Mouse (Mus musculus) frontal cortex, postnatal 14 days (tissue): ENCODE measurements around the gene Klhl10.

Experiments
- DNase-seq, 2 experiments: peaks; one replicate each; pipeline ENCODE4 v3.0.0; 2022; ENCODE audit warnings: low spot score in 2 of 2

Gene Klhl10

DNA sequence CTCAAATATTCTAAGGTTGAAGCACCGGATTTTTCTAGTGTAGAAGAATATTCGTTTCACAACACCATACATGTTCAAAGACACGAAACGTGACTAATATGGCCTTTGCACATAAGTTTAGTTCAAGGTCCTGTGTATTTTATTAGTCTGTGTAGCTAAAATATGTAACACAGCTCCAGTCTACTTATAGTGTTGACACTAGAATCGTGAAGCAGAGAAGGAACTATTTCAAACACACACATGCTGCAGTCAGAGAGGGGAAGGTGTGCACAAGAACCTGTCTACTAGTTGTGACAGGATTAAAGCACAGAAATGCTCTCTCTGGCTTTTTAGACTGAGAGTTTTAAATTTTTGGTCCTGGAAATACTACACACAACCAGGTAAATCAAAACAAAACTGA is 16.0 kb downstream of the Klhl10 start:
- no peak for DNase-seq

DNA sequence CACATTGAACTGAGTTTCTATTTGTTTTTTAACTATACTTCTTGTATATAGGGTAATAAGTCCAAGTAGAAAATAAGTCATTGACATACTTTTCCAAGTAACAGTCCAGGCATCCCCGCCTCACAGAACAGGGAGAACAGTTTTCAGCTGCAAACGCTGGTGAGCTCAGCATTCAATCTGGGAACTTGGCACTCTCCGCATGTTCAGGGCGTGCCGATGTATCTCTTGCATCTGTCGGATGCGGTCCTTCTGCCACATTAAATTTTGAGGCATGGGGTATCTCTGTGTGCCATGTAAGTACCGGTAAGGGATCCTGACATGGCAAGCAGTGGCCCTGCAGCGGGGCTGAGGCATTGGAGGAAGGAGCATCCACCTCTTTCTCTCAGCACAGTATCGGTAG is 21.0 kb downstream of the Klhl10 start:
- no peak for DNase-seq

GRCm38 (mm10) chr11:100465229-100465792 is 23.6 kb downstream of the Klhl10 start:
- DNase-seq = no peak

DNA sequence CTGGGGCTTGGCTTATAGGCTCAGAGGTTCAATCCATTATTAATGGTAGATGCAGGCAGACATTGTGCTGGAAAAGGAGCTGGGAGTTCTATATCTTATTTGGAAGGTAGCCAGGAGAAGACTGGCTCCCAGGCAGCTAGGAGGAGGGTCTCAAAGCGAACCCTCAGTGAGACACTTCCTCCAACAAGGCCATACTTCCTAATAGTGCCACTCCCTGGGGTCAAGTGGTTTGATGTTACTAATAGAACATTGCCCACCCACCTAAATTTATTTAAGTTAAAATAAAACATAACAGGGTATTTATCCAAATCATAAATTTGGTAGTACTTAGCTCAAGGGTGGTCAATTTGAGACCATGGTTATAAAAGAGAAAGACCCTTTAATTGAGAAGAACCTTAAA is 24.1 kb downstream of the Klhl10 start:
- no peak for DNase-seq

- peak in 1 of 2 experiments; percentile 12 for DNase-seq
Measured at GRCm38 (mm10) chr11:100471352-100472196, 29.9 kb downstream of the Klhl10 start.

GRCm38 (mm10) chr11:100472197-100472934 is 30.6 kb downstream of the Klhl10 start, which contains the start of gene Klhl11:
Gene Klhl11, minus strand, starts transcription at chr11:100472741.
- DNase-seq = peak; percentile 83 to 90

DNA sequence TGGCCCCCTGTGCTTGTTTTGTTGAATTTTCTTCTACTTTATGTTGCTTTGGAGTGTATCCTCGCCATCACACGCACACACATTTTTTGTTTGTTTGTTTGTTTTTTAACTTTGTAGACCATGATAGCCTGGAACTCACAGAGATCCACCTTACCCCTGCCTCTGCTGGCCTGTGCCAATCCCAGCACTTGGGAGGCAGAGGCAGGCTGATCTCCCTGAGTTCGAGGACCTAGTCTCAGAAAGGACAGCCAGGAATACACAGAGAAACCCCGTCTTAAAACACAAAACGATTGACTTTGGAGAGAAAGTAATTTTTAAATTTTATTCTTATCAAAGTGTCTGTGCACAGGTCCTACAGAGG is 31.2 kb downstream of the Klhl10 start:
- no peak for DNase-seq

- DNase-seq = no peak
Measured at GRCm38 (mm10) chr11:100476281-100476680, 34.6 kb downstream of the Klhl10 start.

GRCm38 (mm10) chr11:100479152-100479551 is 37.4 kb downstream of the Klhl10 start:
- no peak for DNase-seq

DNA sequence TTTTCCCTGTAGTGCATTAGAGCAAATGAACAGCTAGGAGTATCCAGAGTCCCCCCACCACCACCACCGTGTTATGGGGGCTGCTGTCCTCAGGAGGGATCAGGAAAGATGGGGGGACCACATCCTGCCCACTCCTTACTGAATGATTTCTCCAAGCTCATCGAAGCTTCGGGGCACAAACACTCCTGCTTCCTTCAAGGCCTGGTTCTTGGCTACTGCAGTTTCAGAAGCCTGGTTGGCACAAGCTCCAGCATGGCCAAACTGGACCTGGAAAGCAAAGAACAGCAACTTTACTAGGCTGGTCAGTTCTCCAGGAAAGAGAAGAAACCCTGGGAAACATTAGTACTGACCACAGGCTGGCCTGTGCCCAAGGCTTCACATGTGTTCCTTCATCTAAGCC is 42.7 kb downstream of the Klhl10 start:
- no peak for DNase-seq

DNA sequence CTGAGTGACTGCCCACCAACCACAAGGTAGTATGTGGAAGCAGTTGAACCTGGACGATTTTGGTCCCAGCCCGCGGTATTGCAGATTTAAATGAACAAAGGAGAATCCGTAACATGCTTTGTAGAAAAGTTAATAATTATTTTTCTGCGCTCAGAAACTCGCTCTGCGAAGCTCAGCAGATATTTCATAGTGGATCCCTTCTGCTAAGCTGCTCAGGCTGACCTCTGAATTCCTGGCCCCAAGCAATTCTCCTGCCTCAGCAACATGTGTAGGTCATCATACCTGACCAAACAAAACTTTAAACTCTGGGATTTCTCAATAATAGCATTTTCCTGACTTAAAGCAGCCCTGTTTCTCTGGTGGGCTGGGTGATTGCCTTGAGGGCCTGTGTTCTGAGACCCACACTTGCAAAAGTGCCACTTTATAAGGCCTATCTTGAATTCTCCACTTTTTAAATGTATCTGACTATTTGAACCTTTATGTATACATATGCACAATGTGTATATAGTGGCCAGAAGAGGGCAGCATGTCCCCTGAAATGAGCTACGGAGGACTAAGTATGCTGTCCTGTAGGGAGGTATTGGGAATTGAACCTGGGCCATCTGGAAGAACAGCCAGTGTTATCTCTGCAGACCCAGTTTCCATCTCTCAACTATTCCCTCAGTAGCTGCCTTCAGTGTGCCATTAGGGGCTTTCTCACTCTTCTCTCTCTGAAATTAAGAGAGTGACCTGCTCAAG is 44.3 kb downstream of the Klhl10 start:
- no peak for DNase-seq

- DNase-seq = no peak
Measured at GRCm38 (mm10) chr11:100490951-100491350, 49.2 kb downstream of the Klhl10 start.

DNA sequence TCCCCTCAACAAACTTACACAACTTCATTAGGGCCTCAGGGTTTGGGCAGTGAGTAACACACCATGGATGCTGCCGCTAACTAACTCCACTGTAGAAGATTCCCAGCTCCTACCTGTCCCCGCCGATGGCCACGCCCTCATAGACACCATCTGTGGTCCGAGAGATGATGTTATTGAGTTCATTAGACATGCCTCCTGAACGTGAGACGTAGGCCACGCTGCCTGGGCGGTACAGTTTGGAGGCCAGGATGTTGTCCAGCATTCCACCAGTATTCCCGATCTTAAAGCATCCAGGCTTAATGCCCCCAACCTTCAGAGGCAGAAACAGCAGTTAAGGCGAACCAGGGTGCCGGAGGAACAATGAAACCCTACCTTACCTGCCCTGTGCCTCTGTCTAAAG is 52.1 kb downstream of the Klhl10 start:
- no peak for DNase-seq

DNA sequence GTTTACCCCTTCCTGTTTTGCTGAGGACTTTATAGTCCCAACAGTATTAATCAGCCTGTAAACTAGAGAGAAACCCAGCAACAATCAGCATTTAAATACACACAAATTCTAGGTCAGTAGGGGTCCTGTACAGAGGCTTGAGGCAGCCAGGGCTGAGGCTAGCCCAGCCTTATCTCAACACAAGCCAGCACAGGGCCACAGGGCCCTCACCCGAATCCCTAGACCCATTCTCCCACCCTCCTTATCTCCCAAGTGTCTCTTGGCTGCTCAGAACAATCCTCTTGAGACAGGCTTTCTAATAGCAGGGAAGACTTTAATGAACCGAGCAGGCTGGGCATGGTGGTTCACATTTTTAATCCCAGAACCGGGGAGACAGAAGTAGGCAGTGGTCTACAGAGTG is 58.5 kb downstream of the Klhl10 start:
- DNase-seq = no peak

GRCm38 (mm10) chr11:100500651-100501050 is 58.9 kb downstream of the Klhl10 start:
- no peak for DNase-seq

GRCm38 (mm10) chr11:100501321-100501720 is 59.6 kb downstream of the Klhl10 start:
- DNase-seq = no peak

DNA sequence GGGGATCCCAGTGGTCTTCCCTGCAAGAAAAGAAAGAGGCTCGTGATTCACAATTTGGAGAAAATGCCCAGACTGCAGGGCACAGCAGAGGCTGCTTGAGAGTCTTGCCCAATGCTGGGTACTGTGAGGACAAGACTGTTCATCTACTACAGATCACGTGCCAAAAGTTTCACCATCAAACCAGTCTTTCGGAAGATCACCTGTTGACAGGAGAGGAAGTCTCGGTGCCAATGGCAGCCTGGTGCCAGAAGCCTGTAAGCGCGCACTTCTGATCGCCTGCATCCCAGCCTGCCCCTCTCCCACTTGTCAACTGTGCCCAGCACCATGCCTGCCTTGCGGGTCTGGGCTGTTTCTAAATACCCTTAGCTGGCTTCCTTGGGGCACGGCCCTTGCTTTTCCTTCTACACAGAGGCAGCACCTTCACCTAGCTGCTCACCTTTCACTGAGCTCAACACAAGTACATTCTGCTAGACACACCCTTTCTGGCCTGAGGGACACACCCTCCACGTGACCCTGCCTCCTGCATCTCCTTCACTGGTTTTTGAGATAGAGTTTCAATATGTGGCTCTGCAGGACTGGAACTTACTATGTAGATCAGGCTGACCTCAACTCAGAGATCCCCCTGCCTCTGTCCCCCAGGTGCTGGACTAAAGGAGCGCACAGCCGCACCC is 63.4 kb downstream of the Klhl10 start:
- DNase-seq = no peak

- no peak for DNase-seq
Measured at GRCm38 (mm10) chr11:100505997-100506396, 64.3 kb downstream of the Klhl10 start.
